Mouse (Mus musculus): ENCODE results near the gene Ebp. TPM values are rescaled to one million over a fixed set of nuclear protein-coding genes. Genes with fewer than 3 reads are reported as not detected.

Gene Ebp
- polyA plus RNA-seq (2014; fragmentation: Illumina TruSeq; extraction: RNeasy Lipid Tissue Mini Kit (QIAGEN cat#74804); ENCODE audit: low read depth, low replicate concordance): 9.1 TPM

GRCm38 (mm10) chrX:8193419-8193723 is at the start of gene Ebp:
TSS of gene Ebp (minus strand) at chrX:8193512.

GRCm38 (mm10) chrX:8206015-8206693 is 12.8 kb upstream of the Ebp start, which contains the start of gene Porcn:
TSS of gene Porcn (minus strand) at chrX:8206525.

GRCm38 (mm10) chrX:8175504-8176385 is 17.6 kb downstream of the Ebp start, which contains the start of gene Tbc1d25:
TSS of gene Tbc1d25 (minus strand) at chrX:8176181.

GRCm38 (mm10) chrX:8145153-8145991 is 47.9 kb downstream of the Ebp start, which contains the start of gene Rbm3:
TSS of gene Rbm3 (minus strand) at chrX:8145880.

Other genes with a start within 250 kb of the Ebp start
- gene Hdac6, start 245.6 kb downstream of the Ebp start, polyA plus RNA-seq (2014; fragmentation: Illumina TruSeq; extraction: RNeasy Lipid Tissue Mini Kit (QIAGEN cat#74804); ENCODE audit: low read depth, low replicate concordance): 9.8 TPM
- gene Gata1, start 215.4 kb downstream of the Ebp start, polyA plus RNA-seq (2014; fragmentation: Illumina TruSeq; extraction: RNeasy Lipid Tissue Mini Kit (QIAGEN cat#74804); ENCODE audit: low read depth, low replicate concordance): 3.4 TPM
- 0.62 TPM for gene Glod5, start 175.0 kb downstream of the Ebp start, polyA plus RNA-seq (2014; fragmentation: Illumina TruSeq; extraction: RNeasy Lipid Tissue Mini Kit (QIAGEN cat#74804); ENCODE audit: low read depth, low replicate concordance)
- 8.2 TPM for gene Suv39h1, start 118.8 kb downstream of the Ebp start, polyA plus RNA-seq (2014; fragmentation: Illumina TruSeq; extraction: RNeasy Lipid Tissue Mini Kit (QIAGEN cat#74804); ENCODE audit: low read depth, low replicate concordance)
- gene Was, start 103.0 kb downstream of the Ebp start, polyA plus RNA-seq (2014; fragmentation: Illumina TruSeq; extraction: RNeasy Lipid Tissue Mini Kit (QIAGEN cat#74804); ENCODE audit: low read depth, low replicate concordance): 0.10 TPM
- gene Wdr13, start 60.6 kb downstream of the Ebp start, polyA plus RNA-seq (2014; fragmentation: Illumina TruSeq; extraction: RNeasy Lipid Tissue Mini Kit (QIAGEN cat#74804); ENCODE audit: low read depth, low replicate concordance): 10.0 TPM
- 99.1 TPM for gene Rbm3, start 47.6 kb downstream of the Ebp start, polyA plus RNA-seq (2014; fragmentation: Illumina TruSeq; extraction: RNeasy Lipid Tissue Mini Kit (QIAGEN cat#74804); ENCODE audit: low read depth, low replicate concordance)
- 0.59 TPM for gene Tbc1d25, start 17.3 kb downstream of the Ebp start, polyA plus RNA-seq (2014; fragmentation: Illumina TruSeq; extraction: RNeasy Lipid Tissue Mini Kit (QIAGEN cat#74804); ENCODE audit: low read depth, low replicate concordance)
- gene Porcn, start 13.0 kb upstream of the Ebp start, polyA plus RNA-seq (2014; fragmentation: Illumina TruSeq; extraction: RNeasy Lipid Tissue Mini Kit (QIAGEN cat#74804); ENCODE audit: low read depth, low replicate concordance): 2.8 TPM
- gene Ftsj1, start 58.9 kb upstream of the Ebp start, polyA plus RNA-seq (2014; fragmentation: Illumina TruSeq; extraction: RNeasy Lipid Tissue Mini Kit (QIAGEN cat#74804); ENCODE audit: low read depth, low replicate concordance): 2.8 TPM
- 3.0 TPM for gene Slc38a5, start 77.6 kb upstream of the Ebp start, polyA plus RNA-seq (2014; fragmentation: Illumina TruSeq; extraction: RNeasy Lipid Tissue Mini Kit (QIAGEN cat#74804); ENCODE audit: low read depth, low replicate concordance)
- gene Ssxb10, start 133.9 kb upstream of the Ebp start, polyA plus RNA-seq (2014; fragmentation: Illumina TruSeq; extraction: RNeasy Lipid Tissue Mini Kit (QIAGEN cat#74804); ENCODE audit: low read depth, low replicate concordance): 1.8 TPM
- gene Ssxb9, start 173.5 kb upstream of the Ebp start, polyA plus RNA-seq (2014; fragmentation: Illumina TruSeq; extraction: RNeasy Lipid Tissue Mini Kit (QIAGEN cat#74804); ENCODE audit: low read depth, low replicate concordance): not detected
- 20.1 TPM for gene Ssxb1, start 219.8 kb upstream of the Ebp start, polyA plus RNA-seq (2014; fragmentation: Illumina TruSeq; extraction: RNeasy Lipid Tissue Mini Kit (QIAGEN cat#74804); ENCODE audit: low read depth, low replicate concordance)